Mouse (Mus musculus) granulocyte monocyte progenitor cell, adult 5-6 weeks (primary cell): ENCODE results near the gene Cacna2d3. TPM values are rescaled to one million over a fixed set of nuclear protein-coding genes. Genes with fewer than 3 reads are reported as not detected.

ENCODE experiments used
- ATAC-seq: replicated peaks from 2 replicates; pipeline ENCODE4 v1.8.0; 2016; ENCODE audit warnings: mild to moderate bottlenecking, moderate TSS enrichment, inconsistent platforms; ENCODE audit not compliant: poor library complexity, severe bottlenecking
- total RNA-seq, 2 experiments: library from RNA; stranded (forward) in 1 of 2; stranded (reverse) in 1 of 2; fragments of 200-712, 200-1000 nt in 1 of 2; fragments of >200 nt in 1 of 2; fragmentation: Nextera tagmentation in 1 of 2; gene quantifications; 2 replicates each; pipeline ENCODE4 v1.2.3; 2014 to 2017

The Cacna2d3 gene
- total RNA-seq, 2 experiments from 2014 or later: not detected

DNA sequence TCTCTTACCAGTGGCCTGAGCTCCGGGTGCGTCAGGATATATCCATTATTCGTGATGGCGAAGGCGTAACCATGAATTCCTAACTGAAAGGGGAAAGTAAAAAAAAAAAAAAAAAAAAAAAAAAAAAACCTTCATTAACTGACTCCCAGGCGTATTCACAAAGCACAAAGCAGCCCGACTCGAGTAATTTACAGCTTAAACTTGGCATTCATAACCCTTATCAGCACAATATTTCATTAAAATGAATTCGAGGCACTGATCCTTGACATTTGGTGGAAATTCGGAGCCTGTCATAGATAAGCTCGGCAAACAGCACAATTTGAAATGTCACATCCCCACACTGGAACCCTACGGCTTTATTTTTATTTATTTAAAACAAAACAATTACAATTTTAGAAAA lies 623.9 kb downstream of the Cacna2d3 start:
- no peak for ATAC-seq

DNA sequence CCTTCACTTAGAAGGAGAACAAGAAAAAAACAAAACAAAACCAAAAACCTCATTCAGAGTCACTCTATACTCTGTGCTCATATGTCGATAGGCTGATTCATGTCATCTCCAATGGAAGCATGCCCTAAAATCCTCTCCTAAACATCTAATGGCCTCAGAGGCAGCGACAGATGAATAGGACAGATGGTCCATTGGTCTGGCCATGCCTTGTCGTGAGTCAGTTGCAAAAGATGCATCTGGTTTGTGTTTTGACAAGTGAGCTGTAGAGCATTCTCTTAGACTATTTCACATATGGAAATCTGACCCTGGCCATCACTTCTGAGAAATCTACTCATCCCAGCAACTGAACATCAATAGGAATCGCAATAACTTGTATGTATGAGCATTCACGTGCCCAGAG lies 626.2 kb downstream of the Cacna2d3 start:
- no peak for ATAC-seq

DNA sequence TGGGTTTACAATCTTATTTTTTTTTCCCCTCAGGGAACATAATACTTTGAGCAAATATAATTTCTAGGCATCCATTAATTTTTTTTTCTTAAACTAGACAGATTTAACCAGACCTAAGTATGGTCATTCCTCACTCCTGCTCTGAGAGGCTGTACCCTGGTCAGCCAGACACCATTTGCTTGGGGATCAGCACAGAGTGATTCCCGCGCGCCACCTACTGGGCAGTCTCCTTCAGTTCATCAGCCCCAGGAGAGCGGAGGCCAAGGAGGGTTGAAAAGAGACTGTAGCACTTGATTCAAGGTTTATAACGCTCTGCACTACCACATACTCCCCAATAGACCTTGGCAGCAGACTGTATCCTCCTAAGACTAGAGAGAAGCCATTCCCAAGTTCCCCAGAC lies 631.6 kb downstream of the Cacna2d3 start:
- 0 out of 2 replicates have a peak, but pooled peaks have one; percentile 46 for ATAC-seq

DNA sequence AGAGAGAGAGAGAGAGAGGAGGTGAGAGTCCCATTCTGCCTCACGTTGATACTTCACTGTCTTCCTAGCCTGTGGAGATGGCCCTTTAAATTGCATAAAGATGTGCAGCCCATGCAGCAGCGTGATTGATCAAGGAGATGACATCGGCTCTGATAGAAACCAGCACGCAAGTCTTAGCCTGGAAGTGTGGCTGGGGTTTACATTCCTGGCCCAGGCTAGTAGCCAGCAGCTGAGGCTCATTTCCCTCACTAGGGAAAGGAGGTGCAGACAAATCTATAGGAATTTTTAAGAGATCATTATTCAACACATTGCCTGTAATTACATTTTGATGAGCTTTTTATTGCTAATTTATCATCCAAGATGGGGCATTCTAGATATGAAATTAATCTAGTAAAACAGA lies 635.1 kb downstream of the Cacna2d3 start:
- ATAC-seq: no peak

DNA sequence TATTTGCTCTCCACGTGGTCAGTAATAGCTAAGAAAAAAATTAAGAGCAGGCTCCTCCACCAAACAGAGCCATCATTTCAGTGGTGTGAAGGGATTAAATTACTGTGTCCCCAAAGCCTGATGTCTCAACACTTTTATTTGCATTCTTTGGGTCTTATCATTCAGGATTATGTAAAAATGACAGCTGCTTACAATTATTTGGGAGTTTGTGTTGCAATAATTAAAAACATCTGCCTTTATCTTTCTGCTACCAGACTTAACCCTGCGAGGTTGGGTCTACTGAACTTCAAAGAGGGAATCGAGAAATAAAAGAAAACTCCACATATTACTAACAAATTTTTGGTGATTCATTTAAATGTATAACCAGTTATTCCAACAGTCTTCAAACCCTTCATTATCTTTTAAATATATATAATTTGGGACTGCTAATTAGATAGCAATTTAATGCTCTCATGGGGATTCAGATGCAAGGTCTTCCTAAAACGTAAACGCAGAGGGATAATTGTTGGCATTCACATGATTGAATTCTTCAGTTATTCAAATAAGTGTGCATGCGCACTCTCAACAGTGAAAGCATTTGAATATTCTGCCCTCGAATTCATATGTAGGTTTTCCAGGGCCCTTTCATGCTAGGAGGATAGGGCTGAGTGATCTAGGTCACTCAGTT lies 636.0 kb downstream of the Cacna2d3 start:
- ATAC-seq: no peak

DNA sequence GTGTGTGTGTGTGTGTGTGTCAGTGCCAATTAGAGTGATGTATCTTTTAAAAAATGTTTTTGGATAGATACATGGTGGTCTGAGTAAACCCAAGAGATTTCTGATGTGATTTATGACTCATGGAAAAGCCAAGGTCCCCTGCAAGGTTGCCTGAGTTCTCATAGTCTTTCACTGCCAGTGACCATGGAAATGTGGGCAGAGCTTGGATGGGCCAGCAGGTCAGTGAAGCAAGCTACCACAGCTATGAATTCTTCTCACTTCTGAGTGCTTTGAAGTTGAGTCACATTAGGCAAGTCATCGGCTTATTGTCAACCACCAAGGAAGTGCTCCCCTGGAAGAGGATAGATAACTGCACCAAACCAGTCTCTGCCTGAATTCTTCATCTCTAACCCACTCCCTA lies 639.5 kb downstream of the Cacna2d3 start:
- no peak for ATAC-seq

DNA sequence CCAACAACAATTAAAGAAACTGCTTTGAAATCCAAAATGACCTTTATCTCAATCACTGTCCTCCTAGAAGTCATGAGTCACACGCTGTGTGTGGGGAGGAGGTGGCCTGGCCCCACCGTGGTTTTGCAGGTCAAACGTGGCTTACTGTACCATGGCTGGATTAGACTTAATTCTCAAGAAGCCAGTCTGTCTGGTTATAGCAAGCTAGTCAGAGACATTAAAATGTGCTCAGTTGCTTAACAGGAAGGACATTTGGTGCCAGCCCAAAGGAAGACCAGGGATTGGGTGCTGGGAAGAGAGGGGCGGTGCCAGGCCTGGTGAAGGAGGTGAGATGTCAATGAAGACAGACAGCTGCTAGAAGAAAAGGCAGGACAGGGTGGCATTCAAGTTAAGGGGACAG lies 641.0 kb downstream of the Cacna2d3 start:
- no peak for ATAC-seq

DNA sequence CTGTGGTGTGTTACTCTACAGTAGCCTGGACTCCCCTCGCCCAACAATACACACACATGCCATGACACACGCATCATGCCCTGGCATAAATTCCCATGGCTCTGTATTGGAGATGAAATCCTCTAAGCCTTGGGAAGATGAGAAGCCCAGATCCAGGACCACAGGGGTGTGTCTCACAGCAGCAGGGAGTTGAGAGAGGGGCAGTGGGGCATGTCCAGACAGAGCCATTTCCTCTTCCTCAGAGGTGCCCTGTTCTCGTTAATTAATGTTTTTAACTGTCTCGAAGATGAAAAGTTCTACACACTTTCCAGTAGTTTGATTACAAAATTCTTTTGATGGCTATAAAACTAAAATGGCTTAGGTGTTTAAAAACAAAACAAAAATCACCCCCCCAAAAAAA lies 641.4 kb downstream of the Cacna2d3 start:
- no peak for ATAC-seq

DNA sequence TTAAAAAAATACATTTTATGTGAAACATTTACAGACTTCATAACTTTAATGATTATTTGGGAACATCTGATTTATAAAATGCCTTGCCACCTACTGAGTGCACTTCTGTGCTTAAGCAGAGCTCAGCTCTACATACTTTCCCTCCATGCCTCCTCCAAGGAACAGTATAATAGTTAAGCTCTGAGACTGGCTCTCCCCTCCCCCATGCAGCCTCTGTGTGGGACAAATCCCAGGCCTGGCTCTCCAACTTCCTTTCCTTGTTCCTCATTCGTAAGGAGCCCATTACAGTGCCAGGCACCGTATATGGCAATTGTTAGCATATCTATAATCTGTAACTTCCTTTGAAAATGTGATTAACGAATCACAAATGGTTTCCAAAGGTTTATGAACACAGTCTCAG lies 644.2 kb downstream of the Cacna2d3 start:
- ATAC-seq: no peak

DNA sequence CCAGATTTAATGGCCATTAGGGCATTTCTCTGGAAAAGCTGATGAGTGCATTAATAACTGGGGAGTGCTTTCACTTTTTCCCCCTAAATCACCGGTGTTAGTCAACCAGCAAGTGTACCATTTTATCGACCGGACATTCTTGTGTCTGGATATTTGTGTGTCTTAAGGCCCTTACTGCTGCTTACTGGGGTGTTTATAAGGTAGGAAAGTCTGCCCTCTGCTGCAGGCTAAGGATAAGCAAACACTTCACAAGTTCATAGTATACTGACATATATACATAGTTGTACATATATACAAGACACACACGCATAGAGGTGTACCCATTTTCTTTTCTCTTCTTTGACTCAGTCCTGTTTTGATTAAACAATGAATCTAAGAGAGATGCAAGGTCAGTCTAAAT lies 647.9 kb downstream of the Cacna2d3 start:
- no peak for ATAC-seq

DNA sequence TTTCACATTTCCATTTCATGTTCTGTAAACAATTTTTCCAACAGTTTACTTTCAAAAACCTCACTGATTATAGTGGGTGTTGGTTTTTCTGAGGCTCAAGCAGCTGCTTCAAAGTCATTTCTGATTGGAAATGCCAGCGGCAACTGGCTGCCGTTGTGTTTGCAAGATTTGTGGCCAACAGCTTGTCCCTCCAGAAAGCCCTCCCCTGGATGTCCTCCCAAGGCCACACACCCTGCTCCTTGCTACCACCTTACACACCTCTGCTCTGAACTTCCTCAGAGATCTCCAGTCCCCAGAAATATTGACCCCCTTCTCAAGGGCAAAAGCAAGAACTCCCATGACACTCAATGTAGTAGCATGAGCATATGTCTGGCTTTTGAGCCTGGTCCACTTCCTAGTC lies 659.0 kb downstream of the Cacna2d3 start:
- ATAC-seq: no peak

DNA sequence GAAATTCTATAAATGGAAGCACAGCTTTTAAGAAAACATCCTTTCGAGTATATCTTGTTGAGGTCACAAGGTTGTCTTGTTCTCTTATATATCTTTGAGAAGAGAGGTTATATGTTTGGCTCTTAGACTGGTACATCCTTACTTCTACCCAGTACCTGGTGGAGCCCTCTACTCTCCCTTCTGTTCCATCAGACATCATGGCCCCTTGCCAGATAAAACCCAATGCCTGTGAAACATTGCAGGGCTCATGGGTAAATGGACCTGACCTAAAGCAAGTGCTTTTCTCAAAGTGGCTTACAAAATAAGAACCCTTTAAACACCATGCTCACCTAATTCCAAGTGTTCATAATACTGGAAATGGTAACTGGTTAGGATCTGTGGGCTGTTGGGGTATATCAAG lies 660.2 kb downstream of the Cacna2d3 start:
- no peak for ATAC-seq

DNA sequence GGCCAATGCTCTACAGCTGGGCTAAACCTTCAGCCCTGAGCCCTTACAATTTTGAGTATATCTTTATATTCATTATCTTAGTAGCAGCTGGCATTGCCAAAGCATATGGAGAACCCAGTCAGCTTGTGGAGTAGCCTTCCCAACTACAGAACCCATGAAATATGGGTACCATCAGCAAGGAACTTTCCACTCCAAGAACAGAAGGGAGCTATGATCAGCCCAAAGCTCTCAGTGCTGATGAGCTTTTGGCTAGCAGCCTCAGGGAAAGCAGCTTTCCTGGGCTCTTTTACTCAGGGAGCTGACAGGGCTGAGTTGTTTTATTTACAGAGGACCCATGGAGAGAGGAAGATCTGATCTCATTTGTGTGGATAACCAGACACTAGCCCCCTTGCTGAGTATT lies 661.0 kb downstream of the Cacna2d3 start:
- ATAC-seq: no peak

DNA sequence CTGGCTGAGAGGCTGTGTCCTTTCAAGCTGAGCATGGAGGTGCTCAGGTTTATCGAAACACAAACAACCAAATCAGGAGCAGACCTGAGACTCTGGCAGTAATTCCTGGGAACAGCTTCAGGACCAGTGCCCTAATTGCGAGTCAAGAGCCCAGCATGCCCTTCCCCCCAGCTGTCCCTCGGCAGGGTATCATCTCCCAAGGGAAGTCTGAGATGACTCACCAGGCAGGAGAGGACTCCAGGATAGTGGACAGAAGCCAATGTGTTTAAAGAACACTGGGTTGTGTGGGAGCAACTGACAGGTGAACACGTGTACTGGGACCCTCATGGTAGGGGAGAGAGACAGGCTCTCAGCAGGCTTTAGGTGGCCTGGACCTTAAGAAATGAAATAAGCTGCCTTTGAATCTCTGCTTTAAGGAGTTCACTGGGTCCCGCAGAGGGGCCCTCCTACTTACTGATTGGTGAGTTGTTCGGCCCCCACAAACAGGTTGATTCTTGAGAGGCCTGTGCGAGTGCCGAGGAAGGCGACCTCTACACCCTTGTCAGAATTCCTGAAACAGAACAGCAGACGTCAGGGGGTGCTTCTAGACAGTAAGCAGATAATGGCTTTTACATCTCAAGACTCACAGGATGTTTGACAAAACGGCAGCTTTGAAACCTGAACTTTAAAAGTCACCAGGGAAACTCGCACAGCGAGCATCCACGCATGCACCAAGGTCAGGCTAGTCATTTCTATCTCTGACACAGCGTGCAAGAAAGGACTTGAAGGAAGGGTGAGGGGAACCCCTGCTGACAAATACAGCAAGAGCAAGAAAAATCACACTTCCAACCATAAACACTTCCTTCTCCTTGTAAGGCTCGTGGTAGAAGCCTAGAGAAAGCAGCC lies 669.5 kb downstream of the Cacna2d3 start:
- no peak for ATAC-seq

DNA sequence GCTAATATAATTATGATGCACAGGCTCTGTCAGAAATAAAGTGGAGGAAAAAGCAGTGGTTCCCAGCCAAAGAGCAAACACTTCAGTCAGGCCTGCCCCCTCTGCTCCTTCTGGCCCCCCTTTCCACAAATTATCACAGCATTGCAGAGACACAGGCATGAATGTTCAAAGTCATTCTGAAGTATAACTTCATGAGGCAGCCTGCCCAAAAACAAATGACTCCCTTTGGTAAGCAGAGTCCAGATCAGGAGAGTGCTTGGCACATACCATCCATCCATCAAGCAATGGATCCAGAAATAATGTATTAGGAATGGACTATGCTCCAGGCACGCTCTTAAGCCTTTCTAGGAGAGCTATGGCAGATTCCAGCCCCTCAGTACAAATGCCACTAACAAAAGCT lies 679.3 kb downstream of the Cacna2d3 start:
- no peak for ATAC-seq

DNA sequence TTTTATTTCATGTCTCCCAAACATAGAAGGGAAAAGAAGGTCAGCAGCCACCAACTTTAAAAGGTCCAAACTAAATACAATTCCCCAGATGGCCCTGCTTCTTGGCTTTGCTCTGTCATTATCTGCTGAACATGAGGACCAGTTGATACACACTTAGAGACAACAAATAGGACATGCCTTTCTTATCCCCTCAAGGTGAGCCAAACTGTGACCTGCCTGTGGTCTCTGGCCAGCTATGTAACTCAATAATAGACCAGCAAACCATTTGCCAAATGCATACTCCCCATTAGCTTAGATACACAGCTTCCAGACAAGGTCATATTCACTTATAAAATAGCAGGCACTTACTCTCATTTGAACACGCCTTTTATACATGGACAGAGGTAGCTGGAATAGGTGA lies 680.2 kb downstream of the Cacna2d3 start:
- ATAC-seq: no peak

DNA sequence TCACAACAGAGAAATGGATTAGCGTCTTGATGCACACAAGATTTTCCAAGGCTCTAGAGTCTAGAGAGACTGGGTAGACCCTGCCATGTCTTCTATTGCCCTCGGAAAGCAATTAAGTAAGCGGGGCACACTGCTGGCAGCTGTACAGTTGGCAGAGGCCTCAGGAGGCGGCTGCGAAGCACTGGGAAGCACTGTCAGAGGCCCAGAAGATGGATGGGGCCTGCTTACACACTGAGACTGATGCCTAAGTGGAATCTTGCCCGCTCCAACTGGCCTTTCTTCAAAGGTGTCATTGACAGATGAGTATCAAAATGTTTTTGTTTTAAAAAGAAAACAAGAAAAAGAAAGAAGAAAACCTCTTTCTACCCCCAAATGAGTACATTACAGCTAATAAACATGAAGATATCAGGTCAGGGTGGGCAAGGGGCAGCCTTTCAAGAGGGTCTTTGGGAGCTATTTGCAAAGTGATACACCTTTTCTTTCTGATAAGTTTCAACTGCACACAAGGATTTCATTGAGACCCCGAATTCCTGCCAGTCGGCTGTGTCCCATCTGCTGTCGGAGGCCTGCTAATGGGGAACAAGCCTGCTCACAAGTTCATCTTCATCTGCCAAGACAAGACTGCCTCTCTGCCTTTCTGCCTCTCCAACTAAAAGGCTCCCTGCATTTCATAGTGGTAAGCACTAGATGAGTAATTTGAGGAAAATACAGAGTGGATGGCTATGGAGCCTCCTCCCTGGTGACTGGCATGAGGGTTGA lies 680.9 kb downstream of the Cacna2d3 start:
- ATAC-seq: no peak

DNA sequence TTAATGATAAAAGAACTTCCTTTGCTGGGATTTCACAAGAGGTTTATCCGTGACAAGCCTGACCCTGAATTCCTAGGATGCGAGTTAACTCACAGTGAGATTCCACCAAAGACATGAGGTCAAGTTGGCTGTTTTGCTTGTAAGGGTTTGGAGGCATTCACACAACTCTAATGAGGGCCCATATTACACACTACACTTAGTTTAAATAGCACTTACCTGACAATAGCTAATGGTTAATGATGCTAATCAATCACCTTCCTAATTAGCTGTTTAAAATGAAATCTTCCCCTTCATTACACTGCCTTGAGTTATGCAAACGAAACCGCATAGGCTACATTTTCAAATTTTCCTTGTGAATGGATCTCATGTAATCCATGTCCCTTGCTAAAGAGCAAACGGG lies 683.4 kb downstream of the Cacna2d3 start:
- no peak for ATAC-seq

DNA sequence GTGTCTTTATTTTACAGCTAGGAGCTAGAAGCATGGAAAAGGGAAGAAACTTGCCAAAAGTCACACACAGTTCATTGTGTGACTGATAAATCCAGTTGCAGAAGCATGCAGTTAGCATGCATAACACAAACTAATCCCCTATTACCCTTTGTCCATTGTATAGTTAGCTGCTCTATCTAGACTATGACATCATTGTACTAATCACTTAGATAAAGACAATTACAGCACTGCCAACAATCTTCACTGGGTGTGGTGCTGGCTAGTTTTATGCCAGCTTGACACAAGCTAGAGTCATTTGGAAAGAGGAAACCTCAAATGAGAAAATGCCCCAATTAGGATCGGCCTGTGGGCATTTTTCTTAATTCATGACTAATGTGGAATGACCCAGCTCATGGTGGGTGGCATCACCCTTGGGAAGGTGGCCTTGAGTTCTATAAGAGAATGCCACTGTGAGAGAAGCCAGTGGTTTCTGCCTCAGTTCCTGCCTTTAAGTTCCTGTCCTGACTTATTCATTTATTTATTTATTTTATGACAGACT lies 689.7 kb downstream of the Cacna2d3 start:
- ATAC-seq: no peak

DNA sequence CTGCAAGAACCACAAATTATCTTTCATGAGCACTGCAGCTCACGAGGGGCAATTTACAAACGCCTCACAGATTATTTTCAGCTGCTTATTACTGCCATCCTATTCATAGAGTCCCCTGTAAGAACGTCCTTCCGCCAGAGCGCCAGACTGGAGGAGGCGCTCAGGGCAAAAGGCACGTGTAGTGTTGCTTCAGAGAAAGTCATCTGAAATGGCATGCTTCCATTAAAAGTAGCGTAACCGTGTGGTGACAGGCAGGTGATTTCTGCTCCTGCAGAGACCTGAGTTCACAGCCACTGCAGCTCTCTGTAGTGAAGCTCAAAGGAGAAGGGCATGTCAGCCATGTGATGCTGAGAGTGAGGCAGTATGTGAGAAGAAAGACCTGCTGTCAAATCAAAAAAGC lies 691.1 kb downstream of the Cacna2d3 start:
- ATAC-seq: no peak

DNA sequence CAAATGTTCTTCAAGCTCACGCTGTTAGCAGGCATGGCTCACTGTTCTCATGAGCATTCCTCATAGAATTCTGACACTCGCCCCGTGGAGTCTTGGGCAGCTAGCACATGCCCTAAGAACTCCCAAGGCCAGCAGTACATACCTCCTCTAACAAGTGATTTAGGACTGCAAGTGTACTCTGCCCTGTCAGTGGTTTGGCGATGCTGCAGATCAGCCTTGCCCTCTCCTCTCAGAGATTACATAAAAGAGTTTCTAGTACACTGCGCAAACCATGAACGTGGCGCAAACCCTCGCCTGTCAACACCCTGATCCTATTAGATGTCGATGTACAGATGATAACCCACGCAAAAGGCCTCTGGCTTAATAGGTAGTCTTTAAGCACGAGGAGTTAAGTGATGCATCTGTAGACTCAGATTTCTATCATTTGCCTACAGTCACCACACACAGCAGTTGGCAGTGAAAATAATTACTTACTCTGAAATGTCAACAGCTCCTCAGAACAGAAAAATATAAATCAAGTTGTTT lies 691.7 kb downstream of the Cacna2d3 start:
- no peak for ATAC-seq
